25 mouse cellular contexts compared by ENCODE assay signal in the genomic region with DNA sequence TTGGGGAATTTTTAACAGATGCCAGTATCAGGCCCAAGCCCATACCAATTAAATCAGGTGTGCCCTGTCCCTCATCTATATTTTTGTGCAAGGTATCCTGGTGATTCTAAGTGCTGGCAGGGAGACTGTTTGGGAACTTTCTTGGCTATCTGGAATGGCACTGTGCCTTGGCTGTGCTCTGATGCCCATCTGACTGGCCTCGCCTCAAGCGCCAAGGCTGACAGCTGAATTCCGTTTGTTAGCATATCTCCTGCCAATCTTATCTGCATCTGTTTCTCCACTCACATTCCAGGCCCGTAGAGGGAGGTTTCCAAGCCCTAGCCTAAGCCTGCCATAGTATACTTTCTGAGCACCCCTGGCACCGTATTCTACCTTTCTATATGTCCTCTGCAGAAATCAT. TPM values are rescaled to one million over a fixed set of nuclear protein-coding genes. Genes with fewer than 3 reads are reported as not detected.
A peak's percentile ranks its signal among the peaks of the same experiment; 100 is the strongest.
DNase-seq lines count a peak whose midpoint lies in the region; ATAC-seq and TF ChIP-seq lines count a peak whose summit lies in the region.
"Had no signal": no experiment of that assay in that cellular context is flagged by ENCODE, and none has a peak within 500 bp of the region (broad histone marks: within the 10 kb centered on the region; RNA-seq: fewer than 3 reads in every experiment).

No protein-coding gene starts in this region.

- no peak overlapping the region for H3K4me2 ChIP-seq in forebrain, embryonic 15.5 days (replicated peaks)
- H3K4me2 ChIP-seq in forebrain, embryonic 13.5 days, result no peak overlapping the region
- no peak overlapping the region for H3K4me2 ChIP-seq in limb, embryonic 14.5 days (replicated peaks; ENCODE audit: low read depth, low read length, severe bottlenecking)
- H3K4me2 ChIP-seq: embryonic facial prominence, embryonic 13.5 days; liver, embryonic 12.5 days had no signal

- peak overlapping the region; percentile 73 for H3K27ac ChIP-seq in forebrain, embryonic 15.5 days (replicated peaks)
- no peak overlapping the region for H3K27ac ChIP-seq in forebrain, embryonic 13.5 days
- no peak overlapping the region for H3K27ac ChIP-seq in limb, embryonic 14.5 days (replicated peaks; ENCODE audit: low read depth, low read length)
- no peak overlapping the region for H3K27ac ChIP-seq in limb, embryonic 10.5 days
- H3K27ac ChIP-seq: embryonic facial prominence, embryonic 13.5 days; heart, embryonic 10.5 days; layer of hippocampus, adult 2 months; liver, embryonic 12.5 days; midbrain, embryonic 10.5 days had no signal

- H3K27me3 ChIP-seq in forebrain, embryonic 15.5 days, result no peaks in the 10 kb centered on the region
- no peaks in the 10 kb centered on the region for H3K27me3 ChIP-seq in forebrain, embryonic 13.5 days
- H3K27me3 ChIP-seq in limb, embryonic 14.5 days (ENCODE audit: control insufficient read depth, insufficient read depth, low read length), result no peaks in the 10 kb centered on the region
- H3K27me3 ChIP-seq in limb, embryonic 10.5 days (ENCODE audit: low read depth, poor library complexity, severe bottlenecking), result no peaks in the 10 kb centered on the region
- H3K27me3 ChIP-seq: embryonic facial prominence, embryonic 13.5 days; liver, embryonic 12.5 days had no signal

- H3K9me3 ChIP-seq in forebrain, embryonic 15.5 days, result no peaks in the 10 kb centered on the region
- H3K9me3 ChIP-seq in forebrain, embryonic 13.5 days (replicated peaks), result no peaks in the 10 kb centered on the region
- H3K9me3 ChIP-seq in limb, embryonic 14.5 days (ENCODE audit: control insufficient read depth, low read length), result no peaks in the 10 kb centered on the region
- H3K9me3 ChIP-seq in limb, embryonic 10.5 days (replicated peaks), result no peaks in the 10 kb centered on the region
- H3K9me3 ChIP-seq: embryonic facial prominence, embryonic 13.5 days; G1E; heart, embryonic 10.5 days; liver, embryonic 12.5 days; midbrain, embryonic 10.5 days had no signal

- ATAC-seq in forebrain, embryonic 15.5 days (replicated peaks), result peak; percentile 38; the same call in 1 of the 2 replicates
- ATAC-seq in forebrain, embryonic 13.5 days, result no peak
- ATAC-seq in limb, embryonic 14.5 days (ENCODE audit: low FRiP score, low read depth), result no peak
- ATAC-seq: hindbrain, embryonic 16.5 days; intestine, embryonic 16.5 days; liver, embryonic 12.5 days; Patski had no signal

- WGBS in forebrain, embryonic 15.5 days, result 56% methylated on average over 5 of the region's 5 CpGs
- 78% methylated on average over 5 of the region's 5 CpGs for WGBS in forebrain, embryonic 13.5 days
- WGBS in limb, embryonic 14.5 days, result 78% methylated on average over 5 of the region's 5 CpGs
- 88% methylated on average over 5 of the region's 5 CpGs for WGBS in limb, embryonic 10.5 days

- DNase-seq in limb, embryonic 14.5 days (ENCODE audit: low spot score), result peak; percentile 15
- DNase-seq in limb, embryonic 10.5 days (ENCODE audit: low spot score), result no peak
- peak; percentile 37 for DNase-seq in gastrocnemius, postnatal 10 days
- no peak for DNase-seq in right cerebral cortex, postnatal 4 days
- no peak for DNase-seq in heart, adult 8-10 months (ENCODE audit: low spot score)
- DNase-seq: adrenal gland, postnatal 36 days; B cell, adult 2 months; cerebellum, adult 9-10 months; kidney, postnatal 25 days; lung, adult 18-20 months; lung, postnatal 10 days; right cerebral cortex, postnatal 14 days; thymus, postnatal 14 days had no signal

- TF ChIP-seq POLR2A in limb, embryonic 14.5 days (IDR thresholded peaks at IDR 0.05; ENCODE audit: borderline replicate concordance, extremely low read depth, insufficient read depth, insufficient read length), result no peak

- H3K4me1 ChIP-seq in forebrain, embryonic 15.5 days, result peaks cover 49% of the 10 kb centered on the region
- H3K4me1 ChIP-seq in forebrain, embryonic 13.5 days, result peaks cover 34% of the 10 kb centered on the region
- H3K4me1 ChIP-seq in limb, embryonic 14.5 days (ENCODE audit: control insufficient read depth, insufficient read depth, low read length), result 0 out of 2 replicates have a peak, but pooled peaks cover 5% of the 10 kb centered on the region
- peaks cover 13% of the 10 kb centered on the region for H3K4me1 ChIP-seq in limb, embryonic 10.5 days
- H3K4me1 ChIP-seq: midbrain, embryonic 10.5 days had no signal

- no peak overlapping the region for H3K9ac ChIP-seq in forebrain, embryonic 15.5 days (replicated peaks)
- H3K9ac ChIP-seq in forebrain, embryonic 13.5 days, result no peak overlapping the region
- H3K9ac ChIP-seq in limb, embryonic 14.5 days (ENCODE audit: low read depth, low read length, severe bottlenecking), result no peak overlapping the region
- H3K9ac ChIP-seq: embryonic facial prominence, embryonic 13.5 days; liver, embryonic 12.5 days had no signal

- H3K4me3 ChIP-seq in forebrain, embryonic 15.5 days, result no peak overlapping the region
- H3K4me3 ChIP-seq in forebrain, embryonic 13.5 days, result no peak overlapping the region
- no peak overlapping the region for H3K4me3 ChIP-seq in limb, embryonic 14.5 days (replicated peaks; ENCODE audit: low read length)
- no peak overlapping the region for H3K4me3 ChIP-seq in limb, embryonic 10.5 days
- H3K4me3 ChIP-seq: embryonic facial prominence, embryonic 13.5 days; heart, embryonic 10.5 days; layer of hippocampus, adult 2 months; liver, embryonic 12.5 days; midbrain, embryonic 10.5 days had no signal

- H3K36me3 ChIP-seq in forebrain, embryonic 15.5 days, result peaks cover 63% of the 10 kb centered on the region
- H3K36me3 ChIP-seq in forebrain, embryonic 13.5 days (ENCODE audit: poor library complexity, severe bottlenecking), result peaks cover 87% of the 10 kb centered on the region
- no peaks in the 10 kb centered on the region for H3K36me3 ChIP-seq in limb, embryonic 14.5 days (ENCODE audit: control insufficient read depth, insufficient read depth, low read length)
- H3K36me3 ChIP-seq in limb, embryonic 10.5 days, result no peaks in the 10 kb centered on the region
- H3K36me3 ChIP-seq: embryonic facial prominence, embryonic 13.5 days; G1E; heart, embryonic 10.5 days; liver, embryonic 12.5 days had no signal

RNA-seq across cellular contexts. Expression of gene Dpysl5, which starts 39.7 kb away (rescaled TPM):
- 216 and 226 TPM in 2 replicates for polyA plus RNA-seq in forebrain, embryonic 15.5 days (2015; fragmentation: Nextera tagmentation; extraction: Ambion mirVana)
- polyA plus RNA-seq in forebrain, embryonic 13.5 days (2015; fragmentation: Nextera tagmentation; extraction: Ambion mirVana), result 118 and 134 TPM in 2 replicates
- 9.2 and 9.9 TPM in 2 replicates for polyA plus RNA-seq in limb, embryonic 14.5 days (2012; rRNA removed)
- polyA plus RNA-seq in limb, embryonic 14.5 days (2014; fragmentation: Nextera tagmentation; extraction: Ambion mirVana), result 4.6 and 5.8 TPM in 2 replicates
- 4.3 and 4.9 TPM in 2 replicates for polyA plus RNA-seq in limb, embryonic 10.5 days (2016; fragmentation: Nextera tagmentation; extraction: Ambion mirVana)
- 1 to 10 TPM; 2.7 to 3.2 TPM for total RNA-seq in gastrocnemius, postnatal 10 days (2021)
- total RNA-seq in heart, adult 8-10 months (2022), result 1 to 10 TPM in 2 of 4 experiments, under 1 TPM in 2; 0.57 to 1.4 (median 0.91) TPM
- total RNA-seq: hematopoietic stem cell, adult 5-6 weeks had no signal
- polyA plus RNA-seq: G1E had no signal

Comparison
In these comparisons a context has a peak if more than half of its experiments do, and no peak if none do; other contexts are left out.
1. DNase-seq: peak in limb, embryonic 14.5 days (single experiment) and gastrocnemius, postnatal 10 days (single experiment); none in limb, embryonic 10.5 days (single experiment), right cerebral cortex, postnatal 4 days (single experiment) and heart, adult 8-10 months (single experiment).
2. RNA of gene Dpysl5, which starts 39.7 kb away (polyA plus RNA-seq): 216 to 226 TPM in forebrain, embryonic 15.5 days and 118 to 134 TPM in forebrain, embryonic 13.5 days; 4.6 to 9.9 TPM in limb, embryonic 14.5 days and 4.3 to 4.9 TPM in limb, embryonic 10.5 days; every median in the first group is over 10 times any median in the second.